Mouse (Mus musculus): ENCODE measurements around the gene Ralgps1. TPM values are rescaled to one million over a fixed set of nuclear protein-coding genes. Genes with fewer than 3 reads are reported as not detected.

The Ralgps1 gene
- polyA plus RNA-seq, 1 experiment = 66.0 TPM

DNA sequence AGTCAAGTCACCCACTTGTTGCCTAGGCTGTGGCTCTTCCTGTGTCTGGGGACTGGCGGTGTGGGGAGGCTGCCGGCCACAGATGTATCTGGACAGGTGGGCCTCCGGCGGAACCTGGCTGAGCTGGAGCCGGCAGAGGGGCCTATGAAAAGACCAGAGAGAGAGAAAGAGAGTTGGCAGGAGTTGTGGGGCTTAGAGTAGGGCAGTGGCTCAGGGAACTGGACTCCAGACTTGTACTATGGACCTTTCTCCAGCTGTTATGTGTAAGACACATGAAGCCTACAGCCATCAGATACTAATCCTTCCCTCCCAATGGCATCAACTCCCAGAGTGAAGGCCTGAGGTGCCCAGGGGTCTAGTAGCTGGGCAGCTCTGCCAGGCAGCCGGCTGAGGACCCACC, 212.4 kb downstream of the Ralgps1 start:
- TF ChIP-seq CTCF (IDR thresholded peaks at IDR 0.05; ENCODE audit: extremely low read depth, insufficient read depth, low read length) = no peak
- no peak for TF ChIP-seq POLR2A (IDR thresholded peaks at IDR 0.05; ENCODE audit: extremely low read depth, insufficient read depth, low read length)
- Histone ChIP-seq H3K4me1 (ENCODE audit: control insufficient read depth, insufficient read depth, low read length) (peaks cover 5% of the 10 kb centered on the region), H3K4me3 (ENCODE audit: insufficient read depth, low read length) (no peak overlapping the region), H3K27ac (ENCODE audit: insufficient read depth, low read length) (no peak overlapping the region)

DNA sequence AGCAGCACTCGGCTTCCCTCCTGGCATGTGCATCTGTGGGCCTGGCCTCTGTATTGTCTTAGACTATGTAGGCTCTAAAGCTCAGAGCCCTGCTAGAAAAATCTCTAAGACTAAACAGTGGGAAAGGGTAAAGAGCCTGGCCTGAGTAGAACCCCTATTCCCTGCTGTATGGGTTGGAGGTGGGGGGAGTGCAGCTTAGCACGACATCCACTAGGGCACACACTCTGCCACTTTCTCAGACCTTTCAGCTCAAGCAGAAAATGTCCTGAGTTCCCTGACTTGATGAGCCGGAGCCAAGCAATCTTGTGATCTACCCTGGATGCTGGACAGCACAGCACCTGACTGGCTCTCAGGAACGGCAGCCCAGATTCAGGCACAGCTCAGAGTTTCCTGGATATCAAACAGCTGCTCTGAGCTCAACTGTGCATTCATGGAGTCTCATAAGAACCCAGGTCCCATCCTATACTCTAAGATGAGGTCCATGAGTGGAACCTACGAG, 215.0 kb downstream of the Ralgps1 start:
- no peak overlapping the region for H3K4me3 ChIP-seq (ENCODE audit: insufficient read depth, low read length)
- no peak overlapping the region for H3K27ac ChIP-seq (ENCODE audit: insufficient read depth, low read length)
- no peak for TF ChIP-seq CTCF (IDR thresholded peaks at IDR 0.05; ENCODE audit: extremely low read depth, insufficient read depth, low read length)
- no peak for TF ChIP-seq POLR2A (IDR thresholded peaks at IDR 0.05; ENCODE audit: extremely low read depth, insufficient read depth, low read length)
- peaks cover 5% of the 10 kb centered on the region for H3K4me1 ChIP-seq (ENCODE audit: control insufficient read depth, insufficient read depth, low read length)

DNA sequence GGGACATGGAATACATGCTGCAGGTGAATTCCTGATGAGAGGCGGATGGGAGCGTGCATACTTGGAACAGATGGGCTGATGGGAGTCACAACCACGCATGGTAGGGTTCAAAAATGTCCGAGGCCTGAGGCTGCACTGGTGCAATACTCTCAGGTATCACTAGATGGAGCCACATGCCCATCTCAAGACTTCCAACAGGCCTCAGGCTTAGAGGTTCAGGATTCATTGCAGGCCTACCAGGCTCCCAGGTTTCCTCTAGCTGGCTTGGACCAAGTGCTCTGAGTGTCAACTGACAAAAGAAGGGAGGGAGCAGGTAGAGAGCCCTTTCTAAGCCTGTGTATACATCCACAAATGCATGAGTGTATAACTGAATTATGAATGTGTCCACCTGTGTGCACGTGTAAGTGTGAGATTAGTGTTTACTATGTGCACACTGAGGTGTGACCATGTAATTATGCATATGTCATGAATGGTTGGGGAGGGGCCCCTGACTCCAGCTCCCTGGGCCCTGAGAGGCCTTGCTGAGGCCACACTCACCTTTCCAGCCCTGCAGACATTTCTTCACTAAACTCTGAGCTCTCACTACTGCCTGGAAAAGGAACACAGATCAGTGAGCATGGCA, 216.4 kb downstream of the Ralgps1 start:
- Histone ChIP-seq H3K27ac (ENCODE audit: insufficient read depth, low read length) (no peak overlapping the region), H3K4me1 (ENCODE audit: control insufficient read depth, insufficient read depth, low read length) (peaks cover 3% of the 10 kb centered on the region), H3K4me3 (ENCODE audit: insufficient read depth, low read length) (no peak overlapping the region)
- TF ChIP-seq POLR2A (IDR thresholded peaks at IDR 0.05; ENCODE audit: extremely low read depth, insufficient read depth, low read length) (no peak), CTCF (IDR thresholded peaks at IDR 0.05; ENCODE audit: extremely low read depth, insufficient read depth, low read length) (peak; percentile 97)

DNA sequence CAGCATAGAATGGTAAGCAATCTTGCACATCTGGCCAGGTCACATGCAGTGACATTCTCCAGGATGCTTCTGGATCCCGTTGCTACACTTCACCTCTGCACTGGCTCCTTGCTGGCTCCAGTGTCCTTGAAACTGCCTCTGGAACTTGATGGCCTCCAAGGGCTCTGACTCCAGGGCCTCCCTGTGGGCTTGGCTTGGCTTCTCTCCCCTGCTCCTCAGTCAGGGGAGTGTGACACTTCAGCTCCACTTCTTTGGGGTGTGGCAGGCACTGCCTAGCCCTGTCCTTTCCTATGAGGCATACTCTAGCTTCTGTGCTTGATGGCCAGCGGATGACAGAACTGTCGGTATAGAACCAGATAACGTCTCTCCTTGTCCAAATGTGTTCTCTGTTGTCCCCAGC, 224.3 kb downstream of the Ralgps1 start:
- no peak for TF ChIP-seq CTCF (IDR thresholded peaks at IDR 0.05; ENCODE audit: extremely low read depth, insufficient read depth, low read length)
- TF ChIP-seq POLR2A (IDR thresholded peaks at IDR 0.05; ENCODE audit: extremely low read depth, insufficient read depth, low read length) = no peak
- H3K4me1 ChIP-seq (ENCODE audit: control insufficient read depth, insufficient read depth, low read length) = peaks cover 6% of the 10 kb centered on the region; the same call in 1 of the 2 replicates
- no peak overlapping the region for H3K4me3 ChIP-seq (ENCODE audit: insufficient read depth, low read length)

DNA sequence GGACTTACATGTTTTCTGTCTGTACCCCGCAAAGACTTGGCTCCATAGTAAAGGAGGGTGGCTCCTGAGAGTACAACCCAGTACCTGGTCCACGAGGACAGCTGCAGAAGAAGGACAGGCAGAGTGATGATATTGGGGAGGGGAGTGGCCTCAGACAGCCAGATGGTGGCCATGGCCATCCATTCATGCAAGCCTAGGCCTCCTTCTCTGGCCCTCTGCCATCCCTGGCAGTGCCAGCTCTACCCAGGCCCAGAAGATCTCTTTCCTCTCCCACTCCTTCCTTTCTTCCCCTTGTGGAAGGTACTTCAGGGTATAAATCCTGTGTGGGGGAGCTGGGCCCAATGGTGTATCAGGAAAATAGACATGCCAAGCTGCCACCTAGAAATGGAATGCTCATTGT, 228.0 kb downstream of the Ralgps1 start:
- Histone ChIP-seq H3K4me3 (ENCODE audit: insufficient read depth, low read length) (no peak overlapping the region), H3K4me1 (ENCODE audit: control insufficient read depth, insufficient read depth, low read length) (peaks cover 6% of the 10 kb centered on the region; the same call in 1 of the 2 replicates), H3K27ac (ENCODE audit: insufficient read depth, low read length) (no peak overlapping the region)
- no peak for TF ChIP-seq CTCF (IDR thresholded peaks at IDR 0.05; ENCODE audit: extremely low read depth, insufficient read depth, low read length)

More for the DNA sequence above, 224.3 kb downstream of the Ralgps1 start:
- no peak overlapping the region for H3K27ac ChIP-seq (ENCODE audit: insufficient read depth, low read length)

DNA sequence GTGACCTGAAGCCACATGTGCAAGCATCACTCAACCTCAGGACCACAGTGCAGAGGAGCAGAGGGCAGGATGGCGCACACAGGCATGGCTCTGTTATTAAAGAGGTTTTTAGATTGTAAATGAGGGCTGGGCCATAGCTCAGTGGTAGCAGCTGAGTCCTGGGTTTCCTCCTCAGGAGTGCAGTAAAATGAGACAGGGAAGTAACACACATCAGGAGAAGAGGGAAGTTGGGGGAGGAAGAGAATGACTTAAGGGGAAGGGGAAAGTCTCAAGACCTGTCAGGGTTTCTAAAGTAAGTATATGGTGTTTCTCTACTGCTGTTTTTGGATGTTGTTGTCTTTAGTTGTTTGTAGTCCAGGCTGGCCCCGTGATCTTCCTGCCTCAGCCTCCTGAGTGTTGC, 232.8 kb downstream of the Ralgps1 start:
- H3K27ac ChIP-seq (ENCODE audit: insufficient read depth, low read length) = no peak overlapping the region
- TF ChIP-seq CTCF (IDR thresholded peaks at IDR 0.05; ENCODE audit: extremely low read depth, insufficient read depth, low read length) (no peak), POLR2A (IDR thresholded peaks at IDR 0.05; ENCODE audit: extremely low read depth, insufficient read depth, low read length) (no peak)
- no peak overlapping the region for H3K4me3 ChIP-seq (ENCODE audit: insufficient read depth, low read length)

DNA sequence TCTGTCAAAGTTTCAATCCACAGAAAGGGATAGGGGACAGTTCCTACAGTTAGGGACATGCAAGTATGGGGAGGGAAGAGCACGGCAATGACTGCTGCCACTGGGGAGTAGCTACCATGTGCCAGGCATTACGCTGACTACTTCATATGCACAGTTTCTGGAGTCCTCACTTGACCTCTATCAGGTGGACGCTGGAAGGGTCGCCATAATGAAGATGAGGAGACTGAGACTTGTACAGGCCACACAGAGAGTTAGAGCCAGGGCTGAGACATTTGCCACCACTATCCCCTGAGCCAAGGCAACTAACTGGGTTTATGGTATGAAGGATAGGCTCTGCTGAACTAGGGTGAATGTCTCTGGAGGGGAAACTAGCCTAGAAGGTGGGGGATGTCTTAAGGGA, 233.6 kb downstream of the Ralgps1 start:
- H3K4me3 ChIP-seq (ENCODE audit: insufficient read depth, low read length) = no peak overlapping the region
- H3K4me1 ChIP-seq (ENCODE audit: control insufficient read depth, insufficient read depth, low read length) = no peaks in the 10 kb centered on the region
- H3K27ac ChIP-seq (ENCODE audit: insufficient read depth, low read length) = no peak overlapping the region
- TF ChIP-seq POLR2A (IDR thresholded peaks at IDR 0.05; ENCODE audit: extremely low read depth, insufficient read depth, low read length) (no peak), CTCF (IDR thresholded peaks at IDR 0.05; ENCODE audit: extremely low read depth, insufficient read depth, low read length) (no peak)

More for the DNA sequence above, 232.8 kb downstream of the Ralgps1 start:
- H3K4me1 ChIP-seq (ENCODE audit: control insufficient read depth, insufficient read depth, low read length) = no peaks in the 10 kb centered on the region

DNA sequence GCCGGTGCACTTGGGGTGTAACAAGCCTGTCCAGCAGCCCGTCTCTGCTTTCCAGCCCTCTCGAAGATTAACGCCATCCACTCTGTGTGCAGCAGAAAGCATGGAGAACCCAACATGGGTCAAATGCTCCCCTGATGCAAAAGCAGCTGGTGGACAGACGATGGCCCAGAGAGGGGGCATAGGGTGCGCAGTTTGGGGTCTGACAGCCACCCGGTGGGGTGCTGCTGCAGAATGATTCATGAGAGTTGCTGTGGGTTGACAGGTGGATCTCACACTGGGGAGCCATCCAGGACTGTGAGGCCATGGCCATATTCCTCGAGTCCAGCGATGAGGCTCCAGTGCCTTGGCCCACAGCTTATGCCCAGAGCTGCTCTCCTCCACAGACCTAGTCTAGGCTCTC, 234.0 kb downstream of the Ralgps1 start:
- Histone ChIP-seq H3K27ac (ENCODE audit: insufficient read depth, low read length) (no peak overlapping the region), H3K4me1 (ENCODE audit: control insufficient read depth, insufficient read depth, low read length) (no peaks in the 10 kb centered on the region), H3K4me3 (ENCODE audit: insufficient read depth, low read length) (no peak overlapping the region)
- TF ChIP-seq POLR2A (IDR thresholded peaks at IDR 0.05; ENCODE audit: extremely low read depth, insufficient read depth, low read length) = no peak
- TF ChIP-seq CTCF (IDR thresholded peaks at IDR 0.05; ENCODE audit: extremely low read depth, insufficient read depth, low read length) = no peak

DNA sequence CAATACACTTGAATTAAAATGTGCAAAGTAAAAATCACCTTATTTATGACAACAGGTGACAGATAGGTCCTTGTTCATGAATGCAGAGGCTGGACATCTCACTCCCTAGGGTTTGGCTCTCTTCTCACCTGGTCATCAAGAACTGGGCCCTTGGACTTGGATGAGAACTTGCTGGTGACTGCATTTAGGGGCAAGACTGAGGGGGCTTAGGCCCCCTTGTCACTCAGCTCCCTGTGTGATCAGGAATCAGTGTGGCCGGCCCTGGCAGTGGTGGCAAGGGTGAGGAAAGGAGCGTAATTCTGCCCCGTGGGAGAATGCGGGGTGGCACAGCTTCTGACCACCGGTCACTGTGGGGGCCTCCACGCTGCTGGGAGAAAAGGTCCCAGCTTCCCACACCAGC, 234.9 kb downstream of the Ralgps1 start:
- Histone ChIP-seq H3K4me3 (ENCODE audit: insufficient read depth, low read length) (no peak overlapping the region), H3K4me1 (ENCODE audit: control insufficient read depth, insufficient read depth, low read length) (no peaks in the 10 kb centered on the region), H3K27ac (ENCODE audit: insufficient read depth, low read length) (no peak overlapping the region)
- TF ChIP-seq CTCF (IDR thresholded peaks at IDR 0.05; ENCODE audit: extremely low read depth, insufficient read depth, low read length) (no peak), POLR2A (IDR thresholded peaks at IDR 0.05; ENCODE audit: extremely low read depth, insufficient read depth, low read length) (no peak)

DNA sequence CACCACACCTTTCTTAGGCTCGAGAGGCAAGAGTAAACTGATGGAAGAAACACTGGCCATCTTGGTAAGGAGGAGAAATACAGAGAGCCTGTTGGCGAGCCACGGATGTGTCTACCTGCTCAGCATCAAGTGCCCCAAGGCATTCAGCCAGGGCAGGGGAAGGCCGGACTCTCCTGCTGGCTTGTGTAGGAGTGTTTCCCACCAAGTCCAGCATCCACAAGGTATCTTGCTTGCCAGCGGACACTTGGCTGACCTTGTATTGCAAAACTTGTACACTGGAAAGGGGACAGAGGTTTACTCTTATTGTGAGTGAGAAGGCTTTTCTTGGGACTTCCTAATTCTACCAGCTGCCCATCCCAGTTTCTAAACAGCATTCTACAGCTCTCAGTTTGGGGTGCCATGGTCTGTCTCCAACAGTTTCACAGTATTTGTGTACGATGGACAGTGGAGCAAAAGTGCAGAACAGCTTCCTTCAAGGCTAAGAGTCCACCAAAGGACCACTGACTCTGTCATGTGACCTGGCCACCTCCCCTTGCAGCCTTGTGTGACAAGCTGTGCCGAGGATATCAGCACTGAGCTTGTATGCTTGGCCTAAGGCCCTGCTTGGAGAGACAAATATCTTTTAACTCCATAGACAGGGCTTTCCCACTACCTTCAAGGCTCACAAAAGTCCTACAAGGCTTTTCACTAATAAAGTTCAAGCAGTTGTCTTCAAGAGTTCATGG, 236.4 kb downstream of the Ralgps1 start:
- H3K4me3 ChIP-seq (ENCODE audit: insufficient read depth, low read length) = no peak overlapping the region
- no peak for TF ChIP-seq CTCF (IDR thresholded peaks at IDR 0.05; ENCODE audit: extremely low read depth, insufficient read depth, low read length)
- no peak for TF ChIP-seq POLR2A (IDR thresholded peaks at IDR 0.05; ENCODE audit: extremely low read depth, insufficient read depth, low read length)

More for the DNA sequence above, 236.4 kb downstream of the Ralgps1 start:
- Histone ChIP-seq H3K27ac (ENCODE audit: insufficient read depth, low read length) (no peak overlapping the region), H3K4me1 (ENCODE audit: control insufficient read depth, insufficient read depth, low read length) (no peaks in the 10 kb centered on the region)
